Mouse (Mus musculus): ENCODE measurements around the gene Snw1. TPM values are rescaled to one million over a fixed set of nuclear protein-coding genes. Genes with fewer than 3 reads are reported as not detected.

The Snw1 gene
- total RNA-seq, 2 experiments from 2014 or later = 50.5 to 54.1 TPM

Small RNA genes within 50 kb of the gene (microRNA-seq; reads per million reads assigned to microRNA genes)
- 30.0 to 49.9 reads per million in 2 experiments for gene Mir3068

Other genes with a start within 250 kb of the Snw1 start
- gene Noxred1, start 233.5 kb downstream of the Snw1 start, total RNA-seq (2021) = 1 to 10 TPM in 1 of 2 experiments, under 1 TPM in 1; 0.85 to 2.1 TPM
- gene Vipas39, start 206.0 kb downstream of the Snw1 start, total RNA-seq (2021) = 10 to 100 TPM; 55.8 to 58.7 TPM
- 100 to 1,000 TPM; 158 to 159 TPM for gene Ahsa1, start 205.8 kb downstream of the Snw1 start, total RNA-seq (2021)
- under 1 TPM; 0.47 to 0.48 TPM for gene Ism2, start 172.6 kb downstream of the Snw1 start, total RNA-seq (2021)
- 10 to 100 TPM; 43.8 to 49.1 TPM for gene Sptlc2, start 83.9 kb downstream of the Snw1 start, total RNA-seq (2021)
- gene Slirp, start 28.4 kb downstream of the Snw1 start, total RNA-seq (2021) = 10 to 100 TPM; 79.6 to 93.9 TPM
- gene Alkbh1, start 28.3 kb downstream of the Snw1 start, total RNA-seq (2021) = 10 to 100 TPM; 17.1 to 17.2 TPM
- not detected for gene Gm5788, start 22.4 kb upstream of the Snw1 start, total RNA-seq (2021)
- not detected for gene Gm8300, start 42.0 kb upstream of the Snw1 start, total RNA-seq (2021)
- gene Oog1, start 130.4 kb upstream of the Snw1 start, total RNA-seq (2021) = not detected
- not detected for gene Gm4027, start 146.6 kb upstream of the Snw1 start, total RNA-seq (2021)
- not detected for gene Gm16381, start 172.3 kb upstream of the Snw1 start, total RNA-seq (2021)

Data from left cerebral cortex, postnatal 14 days (tissue).